Mouse (Mus musculus) myocyte (in vitro differentiated cells): ENCODE measurements around the gene Bcl9l.

Source experiments
- CEBPB ChIP-seq: IDR thresholded peaks from 2 replicates; pipeline ENCODE4 v1.6.1; 2011; ENCODE audit warnings: mild to moderate bottlenecking, moderate library complexity; ENCODE audit not compliant: poor library complexity, insufficient read depth, severe bottlenecking
- E2F4 ChIP-seq: IDR thresholded peaks from one replicate; pipeline ENCODE4 v1.6.1; 2011; ENCODE audit warnings: mild to moderate bottlenecking, control low read depth, moderate library complexity; ENCODE audit not compliant: insufficient read depth
- MAX ChIP-seq: IDR thresholded peaks from one replicate; pipeline ENCODE4 v1.6.1; 2011; ENCODE audit warnings: low read depth, mild to moderate bottlenecking, control low read depth
- MYOD1 ChIP-seq, 3 experiments: IDR thresholded peaks; one replicate each; pipeline ENCODE4 v1.6.1; 2011; ENCODE audit warnings: control low read depth in 2 of 3, low read depth in 2 of 3, mild to moderate bottlenecking in 2 of 3, moderate library complexity in 1 of 3; ENCODE audit not compliant: insufficient read length in 2 of 3, control insufficient read depth in 1 of 3
- POLR2A ChIP-seq: IDR thresholded peaks from one replicate; pipeline ENCODE4 v1.6.1; 2011; ENCODE audit warnings: low read depth, mild to moderate bottlenecking, control low read depth, moderate library complexity; ENCODE audit not compliant: insufficient read length
- REST ChIP-seq: IDR thresholded peaks from one replicate; pipeline ENCODE4 v1.6.1; 2011; ENCODE audit warnings: mild to moderate bottlenecking, control low read depth, moderate library complexity; ENCODE audit not compliant: insufficient read depth, insufficient read length
- TCF12 ChIP-seq: IDR thresholded peaks from one replicate; pipeline ENCODE4 v1.6.1; 2011; ENCODE audit warnings: mild to moderate bottlenecking, control low read depth; ENCODE audit not compliant: poor library complexity, insufficient read depth, severe bottlenecking
- TCF3 ChIP-seq: IDR thresholded peaks from one replicate; pipeline ENCODE4 v1.6.1; 2011; ENCODE audit warnings: low read depth, control low read depth; ENCODE audit not compliant: insufficient read length
- USF1 ChIP-seq: IDR thresholded peaks from one replicate; pipeline ENCODE4 v1.6.1; 2011; ENCODE audit warnings: low read depth, mild to moderate bottlenecking, control low read depth, moderate library complexity

DNA sequence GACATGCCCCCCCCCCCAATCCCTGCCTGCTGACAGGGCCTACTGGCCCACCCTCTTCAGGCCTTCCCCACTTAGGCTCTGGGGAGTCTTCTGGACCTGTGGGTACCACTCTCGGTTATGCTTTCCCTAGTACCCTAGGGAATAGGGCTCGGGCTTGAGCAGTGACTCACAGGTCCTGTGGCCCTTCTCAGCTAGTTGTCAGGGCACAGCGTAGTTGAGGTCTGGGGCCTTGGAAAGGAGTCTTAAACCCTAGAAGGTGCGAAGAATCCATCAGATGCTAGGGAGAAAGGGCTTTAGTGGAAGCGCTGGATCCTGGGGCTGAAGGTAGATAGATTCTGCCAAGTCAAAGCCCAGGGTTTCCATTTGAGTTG lies 17.5 kb downstream of the Bcl9l start:
- TF ChIP-seq POLR2A: no peak
- TF ChIP-seq USF1: no peak
- TF ChIP-seq MAX: no peak
- no peak for TF ChIP-seq REST
- TF ChIP-seq CEBPB: no peak
- TF ChIP-seq TCF3: no peak
- no peak for TF ChIP-seq E2F4
- TF ChIP-seq MYOD1 (IDR thresholded peaks at IDR 0.05; ENCODE audit: control insufficient read depth in 1 of 3, insufficient read length in 2 of 3, low read depth in 2 of 3): no peak
- no peak for TF ChIP-seq TCF12
